Mouse (Mus musculus) megakaryocyte, embryonic 14.5 days (primary cell): ENCODE data around the gene Jak1. TPM values are rescaled to one million over a fixed set of nuclear protein-coding genes. Genes with fewer than 3 reads are reported as not detected.
A peak's percentile ranks its signal among the peaks of the same experiment; 100 is the strongest.

ENCODE experiments used
- H3K27me3 ChIP-seq: replicated peaks from 2 replicates; pipeline ENCODE3; 2012; ENCODE audit warnings: inconsistent platforms
- H3K36me3 ChIP-seq: replicated peaks from 2 replicates; pipeline ENCODE3; 2012; ENCODE audit warnings: low read length, inconsistent platforms, mixed read lengths
- H3K4me1 ChIP-seq: 2 replicates; pipeline ENCODE4 v1.6.1; 2012; ENCODE audit warnings: inconsistent platforms
- H3K4me3 ChIP-seq: replicated peaks from 2 replicates; pipeline ENCODE3; 2012; ENCODE audit warnings: moderate library complexity, mild to moderate bottlenecking, inconsistent platforms
- H3K9me3 ChIP-seq: 2 replicates; pipeline ENCODE4 v1.6.1; 2012; ENCODE audit warnings: inconsistent platforms
- FLI1 ChIP-seq: IDR thresholded peaks from 2 replicates; pipeline ENCODE4 v1.6.1; 2012; ENCODE audit warnings: low read length, inconsistent platforms, mixed read lengths
- GATA1 ChIP-seq: IDR thresholded peaks from 3 replicates; pipeline ENCODE4 v1.6.1; 2012; ENCODE audit warnings: mixed read lengths, low read length, inconsistent platforms, borderline replicate concordance
- polyA plus RNA-seq: library from polyadenylated mRNA; stranded (reverse); fragments of >175 nt; gene quantifications from 2 replicates; pipeline ENCODE4 v1.2.3, GENCODE M21; 2012; ENCODE audit warnings: low replicate concordance; ENCODE audit not compliant: insufficient read depth

Gene Jak1
- 60.1 and 80.6 TPM in 2 replicates for polyA plus RNA-seq

GRCm38 (mm10) chr4:101264741-101265513 lies at the start of gene Jak1:
Jak1 (minus strand) TSS chr4:101265282.
- Histone ChIP-seq H3K9me3 (no peaks in the 10 kb centered on the region), H3K4me1 (peaks cover 51% of the 10 kb centered on the region), H3K36me3 (no peaks in the 10 kb centered on the region), H3K27me3 (no peaks in the 10 kb centered on the region), H3K4me3 (peak within 1 kb of the TSS; percentile 99)
- TF ChIP-seq GATA1: no peak
- TF ChIP-seq FLI1: no peak

- peaks cover 40% of the 10 kb centered on the region for H3K4me1 ChIP-seq
- peaks cover 7% of the 10 kb centered on the region for H3K9me3 ChIP-seq
- no peak for TF ChIP-seq GATA1
- TF ChIP-seq FLI1: no peak
- H3K27me3 ChIP-seq: peaks cover 2% of the 10 kb centered on the region
- no peak overlapping the region for H3K4me3 ChIP-seq
- no peaks in the 10 kb centered on the region for H3K36me3 ChIP-seq
These were observed 47.0 kb upstream of the Jak1 start for GRCm38 (mm10) chr4:101312055-101312454.

DNA sequence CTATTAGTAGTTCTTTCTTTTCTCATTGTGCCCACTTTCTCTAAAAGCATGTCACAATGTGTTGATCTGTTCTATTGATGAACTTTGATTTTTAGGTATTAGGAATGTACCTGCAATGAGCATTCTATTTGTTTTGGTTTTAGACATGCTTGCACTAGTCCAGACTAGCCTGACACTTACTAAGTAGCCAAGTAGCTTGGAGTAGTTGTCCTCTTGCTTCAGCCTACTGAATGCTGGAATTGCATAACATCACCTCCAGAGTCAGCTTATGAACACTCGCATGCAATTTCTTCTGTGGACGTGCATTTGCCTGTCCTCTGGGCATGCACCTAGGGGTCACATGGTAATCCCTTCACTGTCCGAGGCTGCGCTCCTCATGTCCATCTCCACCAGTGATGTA lies 43.1 kb upstream of the Jak1 start:
- TF ChIP-seq GATA1 (no peak), FLI1 (no peak)
- Histone ChIP-seq H3K36me3 (no peaks in the 10 kb centered on the region), H3K9me3 (peaks cover 3% of the 10 kb centered on the region; the same call in 1 of the 2 replicates)

GRCm38 (mm10) chr4:101307286-101307685 lies 42.2 kb upstream of the Jak1 start:
- Histone ChIP-seq H3K4me1 (peaks cover 71% of the 10 kb centered on the region), H3K27me3 (peaks cover 2% of the 10 kb centered on the region), H3K36me3 (no peaks in the 10 kb centered on the region), H3K4me3 (no peak overlapping the region), H3K9me3 (no peaks in the 10 kb centered on the region)
- TF ChIP-seq FLI1 (no peak), GATA1 (no peak)

More for the DNA sequence above, 43.1 kb upstream of the Jak1 start:
- H3K4me3 ChIP-seq: no peak overlapping the region
- H3K27me3 ChIP-seq: peaks cover 2% of the 10 kb centered on the region
- peaks cover 69% of the 10 kb centered on the region for H3K4me1 ChIP-seq

- Histone ChIP-seq H3K36me3 (no peaks in the 10 kb centered on the region), H3K27me3 (no peaks in the 10 kb centered on the region), H3K4me3 (peak overlapping the region; percentile 16), H3K9me3 (no peaks in the 10 kb centered on the region), H3K4me1 (peaks cover 74% of the 10 kb centered on the region)
- TF ChIP-seq FLI1 (no peak), GATA1 (no peak)
These were observed 41.2 kb upstream of the Jak1 start for GRCm38 (mm10) chr4:101306132-101306915.

DNA sequence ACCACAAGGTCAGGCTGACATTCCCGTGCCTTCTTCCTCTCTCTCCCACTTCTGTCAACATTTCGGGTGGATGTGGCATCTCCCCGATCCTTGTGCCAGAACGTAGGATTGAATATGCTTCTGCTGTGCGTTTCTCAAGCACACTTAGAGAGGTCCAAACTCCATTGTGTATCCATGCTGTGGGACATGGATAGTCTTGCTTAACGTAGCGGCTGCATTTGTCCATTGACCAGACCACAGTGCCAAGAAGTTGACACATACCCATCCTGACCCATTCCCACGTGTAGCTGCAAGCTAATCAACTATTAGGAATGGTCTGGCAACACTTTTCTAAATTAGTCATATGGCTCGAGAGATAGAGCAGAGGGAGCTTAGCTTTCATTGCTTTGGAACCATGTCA lies 40.0 kb upstream of the Jak1 start:
- Histone ChIP-seq H3K9me3 (no peaks in the 10 kb centered on the region), H3K36me3 (no peaks in the 10 kb centered on the region), H3K4me3 (no peak overlapping the region), H3K4me1 (peaks cover 85% of the 10 kb centered on the region), H3K27me3 (no peaks in the 10 kb centered on the region)
- TF ChIP-seq FLI1: no peak

DNA sequence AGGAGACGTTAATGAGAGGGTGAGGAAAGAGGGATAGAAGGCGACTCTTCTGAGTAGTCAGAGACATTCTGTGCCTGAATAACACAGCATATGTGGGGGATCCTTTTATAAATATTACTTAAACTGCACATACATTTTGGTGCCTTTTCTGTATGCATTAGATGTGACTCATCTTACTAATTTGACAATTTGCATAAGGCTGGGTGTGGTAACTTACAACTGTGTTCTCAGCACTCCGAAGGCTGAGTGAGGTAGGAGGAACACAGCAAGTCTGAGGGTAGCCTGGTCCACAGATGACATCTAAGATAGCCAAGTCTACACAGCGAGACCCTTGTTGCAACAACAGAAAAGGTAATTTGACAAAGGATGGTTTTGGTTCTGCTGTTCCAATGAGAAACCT lies 39.0 kb upstream of the Jak1 start:
- Histone ChIP-seq H3K36me3 (no peaks in the 10 kb centered on the region), H3K4me3 (no peak overlapping the region), H3K4me1 (peaks cover 89% of the 10 kb centered on the region), H3K27me3 (no peaks in the 10 kb centered on the region), H3K9me3 (no peaks in the 10 kb centered on the region)
- TF ChIP-seq GATA1 (no peak), FLI1 (no peak)

GRCm38 (mm10) chr4:101300392-101300910 lies 35.4 kb upstream of the Jak1 start:
- H3K27me3 ChIP-seq: no peaks in the 10 kb centered on the region
- no peaks in the 10 kb centered on the region for H3K36me3 ChIP-seq
- no peak for TF ChIP-seq FLI1
- TF ChIP-seq GATA1: no peak
- H3K9me3 ChIP-seq: no peaks in the 10 kb centered on the region
- peaks cover 88% of the 10 kb centered on the region for H3K4me1 ChIP-seq
- H3K4me3 ChIP-seq: no peak overlapping the region

- peaks cover 74% of the 10 kb centered on the region for H3K4me1 ChIP-seq
- H3K9me3 ChIP-seq: no peaks in the 10 kb centered on the region
- H3K4me3 ChIP-seq: peak overlapping the region; percentile 84
- no peaks in the 10 kb centered on the region for H3K27me3 ChIP-seq
- no peaks in the 10 kb centered on the region for H3K36me3 ChIP-seq
- TF ChIP-seq FLI1: no peak
- TF ChIP-seq GATA1: no peak
These were observed 33.4 kb upstream of the Jak1 start for GRCm38 (mm10) chr4:101298311-101298990.

GRCm38 (mm10) chr4:101296836-101297235 lies 31.8 kb upstream of the Jak1 start:
- Histone ChIP-seq H3K9me3 (no peaks in the 10 kb centered on the region), H3K4me3 (no peak overlapping the region), H3K4me1 (peaks cover 83% of the 10 kb centered on the region), H3K36me3 (no peaks in the 10 kb centered on the region), H3K27me3 (no peaks in the 10 kb centered on the region)
- TF ChIP-seq FLI1 (no peak), GATA1 (no peak)
